ENCODE assay signal across 9 mouse cellular contexts in the genomic region with DNA sequence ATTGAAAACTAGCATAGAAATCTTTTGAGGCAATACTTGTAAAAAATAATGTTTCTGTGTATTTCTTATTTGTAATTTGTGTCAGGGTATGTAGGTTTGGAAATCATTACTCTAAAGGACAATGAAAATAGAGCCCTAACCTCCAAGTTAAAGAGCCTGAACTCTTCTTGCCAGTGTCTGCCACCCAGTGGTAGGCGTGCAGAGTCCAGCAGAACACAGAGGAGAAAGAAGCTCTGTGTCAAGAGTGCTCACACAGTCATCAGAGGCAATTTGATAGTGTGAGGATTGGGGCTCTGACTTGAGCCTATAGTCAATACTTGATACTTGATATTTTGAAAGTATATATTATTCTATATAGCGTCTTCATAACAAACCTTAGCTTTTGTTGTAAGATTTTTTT. TPM values are rescaled to one million over a fixed set of nuclear protein-coding genes. Genes with fewer than 3 reads are reported as not detected.
A peak's percentile ranks its signal among the peaks of the same experiment; 100 is the strongest.
DNase-seq lines count a peak whose midpoint lies in the region; ATAC-seq lines count a peak whose summit lies in the region.
"Had no signal": no experiment of that assay in that cellular context is flagged by ENCODE, and none has a peak within 500 bp of the region (broad histone marks: within the 10 kb centered on the region; RNA-seq: fewer than 3 reads in every experiment).

No protein-coding gene starts in this region.

- 48% methylated on average over 2 of the region's 2 CpGs for WGBS in hindbrain, embryonic 16.5 days
- 45% methylated on average over 2 of the region's 2 CpGs for WGBS in liver, embryonic 11.5 days

- H3K27me3 ChIP-seq in hindbrain, embryonic 16.5 days (replicated peaks; ENCODE audit: control insufficient read depth, insufficient read depth, low read length): no peaks in the 10 kb centered on the region
- H3K27me3 ChIP-seq in liver, embryonic 11.5 days (replicated peaks; ENCODE audit: control insufficient read depth, insufficient read depth, low read length): no peaks in the 10 kb centered on the region
- H3K27me3 ChIP-seq: embryonic facial prominence, embryonic 13.5 days had no signal

- no peak overlapping the region for H3K9ac ChIP-seq in hindbrain, embryonic 16.5 days (ENCODE audit: low read depth, low read length)
- no peak overlapping the region for H3K9ac ChIP-seq in liver, embryonic 11.5 days (ENCODE audit: low read depth, low read length)
- H3K9ac ChIP-seq: embryonic facial prominence, embryonic 13.5 days had no signal

- no peak overlapping the region for H3K4me2 ChIP-seq in hindbrain, embryonic 16.5 days (ENCODE audit: low read length)
- H3K4me2 ChIP-seq in liver, embryonic 11.5 days: no peak overlapping the region
- H3K4me2 ChIP-seq: embryonic facial prominence, embryonic 13.5 days had no signal

- peak; percentile 78; the same call in 1 of the 2 replicates for ATAC-seq in hindbrain, embryonic 16.5 days
- peak; percentile 48; the same call in 1 of the 2 replicates for ATAC-seq in liver, embryonic 11.5 days (replicated peaks; ENCODE audit: low FRiP score)

- no peaks in the 10 kb centered on the region for H3K36me3 ChIP-seq in hindbrain, embryonic 16.5 days (ENCODE audit: control insufficient read depth, insufficient read depth, low read length)
- H3K36me3 ChIP-seq in liver, embryonic 11.5 days (ENCODE audit: control insufficient read depth, insufficient read depth, low read length): no peaks in the 10 kb centered on the region
- H3K36me3 ChIP-seq: embryonic facial prominence, embryonic 13.5 days had no signal

- no peaks in the 10 kb centered on the region for H3K9me3 ChIP-seq in hindbrain, embryonic 16.5 days (ENCODE audit: control insufficient read depth, low read length)
- no peaks in the 10 kb centered on the region for H3K9me3 ChIP-seq in liver, embryonic 11.5 days (ENCODE audit: control insufficient read depth, low read length)
- H3K9me3 ChIP-seq: embryonic facial prominence, embryonic 13.5 days had no signal

- peak; percentile 44 for DNase-seq in urinary bladder, postnatal 25 days (ENCODE audit: low spot score)
- DNase-seq in urinary bladder, adult 2 months (ENCODE audit: low spot score): no peak
- peak; percentile 57 for DNase-seq in cerebellum, adult 11-12 months
- DNase-seq in gastrocnemius, adult 18-20 months (ENCODE audit: low spot score): peak; percentile 79
- DNase-seq in liver, embryonic 11.5 days (ENCODE audit: low spot score): no peak
- peak; percentile 75 for DNase-seq in naive thymus-derived CD4-positive, alpha-beta T cell, adult 2 months (ENCODE audit: low read depth)
- peak; percentile 16 to 32 for DNase-seq in thymus, adult 18-20 months

- peaks cover 5% of the 10 kb centered on the region for H3K4me1 ChIP-seq in hindbrain, embryonic 16.5 days (ENCODE audit: control insufficient read depth, insufficient read depth, low read depth, low read length)
- H3K4me1 ChIP-seq in liver, embryonic 11.5 days (replicated peaks; ENCODE audit: control insufficient read depth, insufficient read depth, low read length): peaks cover 34% of the 10 kb centered on the region

- no peak overlapping the region for H3K4me3 ChIP-seq in hindbrain, embryonic 16.5 days (ENCODE audit: low read length)
- no peak overlapping the region for H3K4me3 ChIP-seq in liver, embryonic 11.5 days (ENCODE audit: low read depth, low read length)
- H3K4me3 ChIP-seq: embryonic facial prominence, embryonic 13.5 days had no signal

- H3K27ac ChIP-seq in hindbrain, embryonic 16.5 days (ENCODE audit: low read depth, low read length): no peak overlapping the region
- no peak overlapping the region for H3K27ac ChIP-seq in liver, embryonic 11.5 days (ENCODE audit: low read depth, low read length)
- H3K27ac ChIP-seq: embryonic facial prominence, embryonic 13.5 days had no signal

RNA-seq across cellular contexts. Expression of a gene that starts 20.3 kb away (rescaled TPM):
- 148 and 156 TPM in 2 replicates for polyA plus RNA-seq in urinary bladder, adult 2 months (2012; rRNA removed)
- 10 to 100 TPM; 72.1 to 94.6 TPM for total RNA-seq in gastrocnemius, adult 18-20 months (2021)
- 34.4 and 35.6 TPM in 2 replicates for polyA plus RNA-seq in hindbrain, embryonic 16.5 days (2015; fragmentation: Nextera tagmentation; extraction: Ambion mirVana)
- polyA plus RNA-seq in liver, embryonic 11.5 days (2014; fragmentation: Nextera tagmentation; extraction: Ambion mirVana): 62.6 and 65.9 TPM in 2 replicates

Comparison
In these comparisons a context has a peak if more than half of its experiments do, and no peak if none do; other contexts are left out.
1. DNase-seq: peak in urinary bladder, postnatal 25 days (single experiment), cerebellum, adult 11-12 months (single experiment), gastrocnemius, adult 18-20 months (single experiment), naive thymus-derived CD4-positive, alpha-beta T cell, adult 2 months (single experiment) and thymus, adult 18-20 months (2 of 2); none in urinary bladder, adult 2 months (single experiment) and liver, embryonic 11.5 days (single experiment).